Mouse (Mus musculus): ENCODE measurements around the gene C530025M09Rik. TPM values are rescaled to one million over a fixed set of nuclear protein-coding genes. Genes with fewer than 3 reads are reported as not detected.

The C530025M09Rik gene
- polyA plus RNA-seq (2017; shearing (Covaris generic)): not detected

DNA sequence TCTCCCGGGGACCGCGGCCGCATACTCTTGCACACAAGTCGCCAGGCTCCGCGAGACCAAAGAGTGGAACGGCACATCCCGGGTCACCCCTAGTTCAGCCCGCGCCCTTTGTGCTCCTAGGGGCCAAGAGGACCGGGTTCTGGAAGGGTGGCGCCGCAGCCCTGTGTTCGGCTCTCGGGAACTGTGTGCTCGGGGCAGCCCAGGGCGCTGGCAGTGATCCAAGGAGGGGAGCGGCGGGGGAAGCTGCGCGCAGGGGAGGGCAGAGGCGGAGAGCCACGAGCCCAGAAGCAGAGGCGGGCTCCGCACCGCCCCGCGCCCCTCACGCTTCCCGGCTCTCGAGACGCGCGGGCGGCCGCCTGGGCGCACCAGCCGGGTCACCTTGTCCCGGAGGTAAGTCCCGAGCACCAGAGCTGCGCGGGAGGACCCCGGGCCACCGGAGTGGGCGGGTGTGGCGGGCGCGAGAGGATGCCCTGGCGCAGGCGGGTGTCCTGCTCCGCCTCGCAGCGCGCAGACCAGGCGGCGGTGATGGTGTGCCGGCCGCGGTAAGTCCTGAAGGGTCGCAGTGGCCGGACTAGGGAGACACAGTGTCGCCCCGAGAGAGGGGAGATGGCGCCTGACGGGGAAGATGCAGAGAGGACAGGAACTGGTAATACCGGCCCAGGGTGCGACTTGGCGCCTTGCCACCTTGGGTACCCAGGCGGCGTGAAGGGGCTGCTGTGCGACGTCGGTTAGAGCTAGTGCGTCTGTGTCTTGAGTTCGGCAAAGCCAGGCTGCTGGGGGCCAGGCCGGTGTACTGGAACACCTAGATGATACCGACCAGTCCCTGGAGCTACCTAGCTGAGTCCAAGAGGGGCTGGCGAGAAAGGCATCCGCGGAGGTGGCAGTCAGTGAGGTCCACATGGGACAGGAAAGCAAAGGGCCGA, at the start of gene C530025M09Rik:
C530025M09Rik (minus strand) TSS at position 678 of the 923 bp plus-strand sequence.
- ATAC-seq: no peak

DNA sequence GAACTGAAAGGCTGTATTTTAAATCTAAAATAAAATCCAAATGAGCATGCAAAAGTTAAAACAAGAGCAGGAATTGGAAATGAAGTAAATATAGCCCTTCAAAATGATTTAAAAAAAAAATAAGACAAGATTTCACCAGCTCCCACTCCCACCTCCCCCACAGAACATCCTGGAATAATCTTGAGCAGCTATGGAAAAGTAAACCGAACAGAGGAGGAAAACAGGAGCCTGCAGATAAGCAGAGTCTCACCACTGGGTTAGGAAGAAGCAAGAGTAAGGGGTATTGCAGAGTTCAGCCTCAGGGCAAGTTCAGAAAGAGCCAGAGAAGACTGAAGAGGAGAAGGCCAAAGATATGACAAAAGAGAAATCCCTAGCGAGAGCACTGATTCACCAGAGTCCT, 46.9 kb upstream of the C530025M09Rik start:
- no peak for ATAC-seq

DNA sequence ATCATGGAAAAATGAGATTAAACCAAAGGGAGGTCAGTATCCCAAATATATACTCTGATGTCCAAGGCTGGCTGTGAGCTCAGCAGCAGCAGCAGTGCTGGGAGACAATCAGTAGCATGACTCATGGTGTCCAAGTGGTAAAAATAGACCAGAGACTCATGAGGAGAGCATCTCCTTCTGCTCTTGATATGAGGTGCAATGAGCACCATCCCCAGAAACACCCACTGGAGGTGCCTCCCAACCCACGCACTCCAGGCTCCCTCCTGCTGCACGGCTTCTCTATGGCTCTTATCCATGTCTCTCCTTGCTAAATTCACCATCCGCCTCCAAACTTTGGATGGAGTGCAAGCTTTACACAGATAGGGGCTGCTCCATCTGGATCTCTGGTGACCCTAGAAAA, 42.3 kb upstream of the C530025M09Rik start:
- no peak for ATAC-seq

DNA sequence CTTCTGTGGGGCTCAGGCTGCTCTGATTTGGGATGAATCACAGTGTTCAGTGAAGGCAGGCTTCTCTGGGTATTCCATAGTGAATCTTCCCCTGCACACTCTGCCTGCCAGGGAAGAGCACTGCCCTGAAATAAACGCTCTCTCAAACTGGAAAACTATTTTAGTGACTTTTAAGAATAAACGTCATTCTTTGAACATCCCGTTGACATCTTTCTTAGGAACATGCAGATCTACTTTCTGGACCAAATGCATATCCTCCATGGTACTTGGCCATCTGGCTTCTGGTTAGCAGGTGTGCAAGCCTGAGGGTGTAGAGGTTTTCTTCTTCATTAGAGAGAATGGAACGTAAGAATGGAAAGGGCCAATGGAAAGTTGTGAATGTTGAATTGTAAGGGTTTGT, 41.5 kb upstream of the C530025M09Rik start:
- ATAC-seq: no peak

DNA sequence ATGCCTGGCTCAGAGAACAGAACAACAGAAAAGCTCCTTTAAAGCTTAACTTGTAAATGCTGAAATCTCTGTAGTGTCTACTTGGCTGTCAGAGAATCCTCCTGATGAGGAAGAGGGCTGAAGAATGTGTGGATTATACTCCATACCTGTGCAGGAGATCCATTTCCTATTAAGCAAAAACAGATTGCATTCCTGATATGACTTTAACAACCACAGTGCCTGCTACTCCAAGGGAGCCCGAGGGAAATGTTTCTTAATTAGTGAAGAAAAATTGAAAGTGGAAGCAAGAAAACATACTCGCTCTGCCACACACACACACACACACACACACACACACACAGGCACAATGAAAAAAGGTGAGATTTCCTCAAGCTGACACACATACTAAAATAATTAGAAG, 39.5 kb upstream of the C530025M09Rik start:
- no peak for ATAC-seq

DNA sequence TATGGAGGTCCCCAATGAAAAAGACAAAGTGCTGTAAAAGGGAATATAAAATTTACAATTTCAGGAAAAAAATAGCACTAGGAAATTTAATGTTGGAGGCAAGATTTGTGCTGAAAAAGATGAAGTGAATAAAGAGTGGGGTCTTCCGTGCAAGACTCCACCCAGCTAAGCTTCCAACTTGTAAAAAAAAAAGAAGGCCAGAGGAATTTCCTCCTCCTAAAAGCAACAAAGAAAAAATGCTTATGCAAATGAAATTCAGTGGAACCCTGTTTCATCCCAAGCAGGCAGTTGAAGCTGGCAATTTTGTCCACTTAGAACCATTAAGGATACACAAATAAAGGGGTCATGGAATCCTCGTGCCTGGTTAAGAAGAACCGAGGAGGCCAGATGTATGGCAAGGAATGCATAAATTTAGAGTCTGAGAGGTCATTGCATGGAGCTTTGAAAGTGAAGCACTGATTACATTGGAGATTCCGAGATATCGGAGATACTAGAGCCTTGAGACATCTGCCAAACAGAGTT, 35.0 kb upstream of the C530025M09Rik start:
- no peak for ATAC-seq

DNA sequence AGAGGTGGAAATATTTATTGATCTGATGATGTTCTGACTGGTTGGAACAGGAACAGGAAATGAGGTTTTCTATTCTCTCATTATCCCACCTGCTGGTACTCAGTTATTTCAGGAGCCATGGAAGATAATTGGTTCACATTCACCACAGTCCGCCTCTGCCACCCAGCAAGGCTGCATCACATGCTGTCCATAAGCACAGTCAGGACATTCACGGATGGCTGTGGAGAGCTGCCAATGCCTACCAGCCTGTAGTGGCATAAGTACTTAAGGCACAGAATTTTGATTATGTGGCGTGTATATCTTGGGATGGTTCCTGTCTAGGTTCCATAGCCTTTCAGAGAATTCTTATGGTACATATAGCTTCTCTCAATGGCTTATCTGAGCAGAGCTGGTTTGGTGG, 30.0 kb upstream of the C530025M09Rik start:
- ATAC-seq: no peak

DNA sequence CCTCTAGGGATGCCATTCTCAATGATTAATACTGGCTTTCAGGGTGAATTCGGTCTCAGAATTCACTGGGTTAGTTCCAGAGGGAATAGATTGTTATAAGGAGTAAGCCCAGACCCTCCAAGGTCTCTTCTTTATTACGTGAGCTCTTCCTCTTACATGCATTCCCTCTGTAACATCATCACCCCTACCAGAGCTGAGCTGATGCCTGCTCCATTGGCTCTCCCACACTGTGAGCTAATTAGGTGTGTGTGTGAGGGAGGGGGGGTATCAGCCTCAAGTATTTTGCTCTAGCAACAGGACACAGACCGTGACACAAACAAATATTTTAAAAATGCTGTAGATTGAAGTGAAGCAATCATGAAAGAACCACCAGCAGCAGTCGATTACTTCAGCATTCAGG, 17.8 kb upstream of the C530025M09Rik start:
- no peak for ATAC-seq

DNA sequence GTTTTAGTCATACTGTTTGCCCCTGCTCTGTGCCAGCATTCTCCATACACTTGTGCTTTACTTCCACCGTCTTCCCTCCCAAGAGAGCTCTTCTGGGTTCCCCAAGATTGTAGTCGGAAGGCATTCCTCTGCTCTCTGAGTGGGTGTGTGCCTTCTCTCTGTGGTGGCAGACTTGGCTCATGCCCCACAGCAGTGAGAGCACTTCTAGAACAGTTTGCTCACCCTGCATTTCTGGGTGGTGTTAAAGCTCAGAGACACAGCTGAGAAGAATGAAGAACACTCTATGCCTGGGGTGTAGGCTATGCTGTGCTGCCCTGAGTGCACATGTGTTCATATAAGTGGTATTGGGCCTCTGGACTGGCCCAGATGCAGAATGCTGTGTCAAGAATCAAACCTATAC, 13.6 kb upstream of the C530025M09Rik start:
- ATAC-seq: no peak

DNA sequence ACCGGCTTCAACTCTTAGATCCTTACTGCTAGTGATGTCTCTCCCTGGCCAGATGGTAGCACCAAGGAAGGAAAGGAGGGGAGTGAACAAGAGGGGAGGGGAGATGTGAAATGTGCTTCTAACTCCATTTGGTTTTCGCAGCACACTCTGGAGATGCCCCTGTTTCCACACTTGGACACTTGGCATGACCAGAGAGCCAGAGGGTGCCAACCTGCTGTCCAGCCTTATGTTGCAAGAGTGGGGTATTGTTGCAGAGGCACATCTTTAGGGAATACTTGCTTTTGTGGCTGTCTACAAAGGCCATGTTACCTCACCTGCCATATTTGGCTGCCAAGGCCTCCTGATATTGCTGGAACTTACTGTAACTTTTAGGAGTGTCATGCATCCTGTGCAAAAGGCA, 8.7 kb upstream of the C530025M09Rik start:
- no peak for ATAC-seq

DNA sequence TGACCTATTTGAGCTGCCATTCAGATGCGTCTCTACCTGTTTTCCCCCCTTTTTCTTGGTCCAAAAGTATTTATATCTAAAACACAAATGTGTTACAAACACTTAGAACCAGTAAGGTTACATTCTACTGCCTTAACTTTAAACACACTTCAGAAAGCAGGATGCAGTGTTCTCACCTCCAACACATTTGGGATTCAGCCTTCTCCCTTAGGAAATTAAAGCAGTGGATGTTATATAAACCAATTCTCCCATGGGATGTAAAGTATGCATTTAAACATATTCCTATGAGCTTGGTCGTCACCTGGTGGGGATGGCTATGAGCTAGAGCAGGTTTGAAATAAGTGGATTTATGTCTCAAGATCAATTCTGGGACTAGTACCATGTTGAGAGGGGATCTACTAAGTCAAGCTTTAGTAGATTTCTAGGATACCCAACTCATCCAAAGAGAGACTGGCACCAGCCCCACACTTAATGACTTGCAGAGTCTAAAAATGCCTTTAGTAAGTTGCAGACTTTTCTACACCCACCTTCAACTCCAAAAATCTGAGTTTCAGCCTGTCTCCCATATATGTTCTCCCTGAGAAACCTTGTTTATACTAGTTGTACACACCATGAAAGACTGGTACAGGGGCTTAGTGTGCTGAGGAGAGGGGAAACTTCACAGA, 5.6 kb upstream of the C530025M09Rik start:
- no peak for ATAC-seq

DNA sequence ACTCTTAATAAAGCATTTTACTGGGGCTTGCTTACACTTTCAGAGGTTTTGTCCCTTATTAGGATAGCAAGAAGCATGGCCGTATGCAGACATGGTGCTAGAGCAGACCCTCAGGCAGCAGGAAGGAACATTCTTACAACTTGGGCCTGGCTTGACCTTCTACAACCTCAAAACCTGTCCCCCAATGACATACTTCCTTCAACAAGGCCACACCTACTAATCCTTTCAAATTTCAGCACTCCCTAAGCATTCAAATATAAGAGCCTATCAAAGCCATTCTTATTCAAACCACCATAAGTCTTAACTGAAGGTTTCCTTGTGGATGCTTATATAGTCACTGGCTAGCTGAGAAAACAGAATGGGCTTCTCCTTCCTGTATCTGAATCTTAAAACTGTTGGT, 4.1 kb upstream of the C530025M09Rik start:
- no peak for ATAC-seq

DNA sequence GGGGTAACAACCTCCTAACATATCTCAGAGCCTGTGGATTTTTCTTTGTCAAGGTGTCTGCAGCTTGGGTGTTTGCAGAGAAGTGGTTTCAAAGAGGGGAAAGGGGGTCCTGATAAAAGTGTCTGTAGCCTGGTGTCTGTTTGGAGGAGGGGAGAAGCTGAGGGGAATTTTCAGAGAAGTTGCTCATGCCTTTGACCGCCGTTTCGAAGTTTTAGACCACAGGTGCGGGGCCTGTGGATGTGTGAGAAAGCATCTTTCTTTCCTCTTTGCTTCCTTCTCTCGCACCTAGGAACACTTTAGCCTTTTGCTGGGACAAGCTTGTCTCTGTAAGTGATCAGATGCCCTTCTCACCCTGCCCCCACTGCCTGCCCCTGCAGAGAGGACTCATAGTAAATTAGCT, 1.3 kb upstream of the C530025M09Rik start:
- ATAC-seq: no peak

DNA sequence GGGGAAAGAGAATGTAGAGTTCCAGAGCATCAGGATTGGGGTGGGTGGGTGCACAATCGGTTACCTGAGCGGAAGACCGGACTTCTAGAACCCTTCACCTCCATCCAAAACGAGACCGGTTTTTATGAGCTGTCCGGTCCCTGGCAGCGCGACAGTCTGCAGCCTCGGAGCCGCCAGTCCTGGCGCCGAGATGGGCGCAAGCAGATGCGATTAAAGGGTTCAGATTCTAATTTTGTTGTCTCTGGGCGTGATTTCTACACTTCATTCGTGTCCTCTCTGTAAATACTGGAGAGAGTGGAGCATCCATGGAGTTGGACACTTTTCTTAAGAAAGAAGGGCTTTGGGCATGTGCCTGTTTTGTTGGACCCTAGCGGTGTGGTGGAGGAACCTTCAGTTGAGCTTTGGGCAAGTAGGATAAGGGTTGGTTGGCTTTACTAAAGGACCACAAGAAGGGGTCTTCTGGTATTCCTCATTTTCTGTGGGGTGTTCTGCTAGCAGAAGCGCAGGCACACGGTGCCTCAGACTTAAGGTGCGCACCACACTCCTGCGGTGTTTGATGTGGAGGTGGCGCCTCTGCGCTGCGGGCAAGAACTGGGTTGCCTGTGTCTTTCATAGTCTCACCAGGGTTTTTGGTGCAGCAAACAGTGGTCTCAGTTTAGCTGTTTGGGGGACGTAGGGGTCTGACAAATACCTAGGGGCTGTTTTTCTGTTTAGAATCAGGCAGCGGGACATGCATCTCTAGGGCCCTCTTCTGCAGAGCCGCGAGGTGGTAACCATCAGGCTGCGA, 639 bp upstream of the C530025M09Rik start:
- ATAC-seq: no peak

DNA sequence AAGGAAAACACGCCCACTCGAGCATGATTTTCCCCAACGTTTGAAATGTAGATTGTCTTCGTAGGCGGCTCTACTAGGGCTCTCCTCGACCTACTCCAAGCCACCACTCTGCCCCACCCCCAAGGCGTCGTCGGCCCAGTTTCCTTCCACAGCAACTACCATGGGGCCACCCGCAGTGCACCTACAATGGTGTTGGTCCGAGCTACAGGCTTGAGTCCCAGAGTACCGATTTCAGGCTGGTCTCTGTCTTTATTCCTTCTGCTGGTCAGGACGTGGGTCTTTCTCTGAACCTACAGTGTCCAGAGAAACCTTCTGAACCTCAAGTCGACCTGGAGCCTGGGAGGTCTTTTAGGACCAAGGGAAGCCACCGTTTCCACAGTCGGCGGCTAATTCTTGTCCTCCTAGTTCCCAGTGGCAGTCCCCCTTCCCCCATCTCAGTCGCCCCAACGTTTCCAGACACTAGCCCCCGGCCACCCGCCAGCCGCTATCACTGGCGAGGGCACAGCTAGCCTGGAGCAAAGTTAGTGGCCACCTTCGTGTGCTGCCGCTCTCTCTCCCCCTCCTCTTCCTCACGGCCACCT, 968 bp downstream of the C530025M09Rik start:
- no peak for ATAC-seq

DNA sequence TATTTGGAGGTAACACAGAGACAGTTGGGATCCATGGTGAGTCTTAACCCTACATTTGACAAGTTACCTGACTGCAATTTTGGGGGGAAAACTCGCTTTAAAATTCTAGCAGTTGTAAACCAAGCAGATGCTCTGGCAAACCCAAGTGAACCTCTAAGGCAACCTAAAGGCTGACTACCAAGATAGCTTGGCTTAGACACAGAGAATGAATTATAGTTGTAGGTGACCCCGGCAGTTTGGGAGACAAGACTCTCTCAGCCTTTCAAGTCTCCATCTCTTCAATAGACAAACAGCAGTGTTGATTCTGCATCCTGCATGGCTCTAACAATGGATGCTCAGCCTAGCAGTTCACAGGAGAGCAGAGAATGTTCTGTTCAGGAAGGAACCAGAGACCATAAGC, 2.1 kb downstream of the C530025M09Rik start, which contains the start of gene Syndig1:
Syndig1 (plus strand) TSS at position 301 of the 400 bp plus-strand sequence.
- ATAC-seq: no peak

DNA sequence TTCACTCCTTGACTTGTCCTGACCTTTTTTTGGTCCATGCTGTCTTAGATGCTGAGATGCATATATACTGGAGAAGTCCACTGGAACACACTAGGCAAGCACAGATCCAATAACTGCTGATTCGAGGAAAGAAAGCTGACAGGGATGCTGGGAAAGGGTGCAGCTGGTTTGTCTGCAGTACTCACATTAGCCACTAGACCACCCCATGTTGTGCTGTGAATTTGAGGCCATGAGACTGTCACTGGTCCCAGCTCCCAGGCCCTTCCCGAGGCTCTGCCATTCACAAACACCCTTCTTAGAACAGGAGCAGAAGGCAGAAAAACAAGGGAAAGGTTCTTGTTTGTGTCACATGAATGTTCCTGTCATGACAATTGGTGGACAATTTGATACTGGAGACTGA, 10.8 kb downstream of the C530025M09Rik start:
- ATAC-seq: no peak

DNA sequence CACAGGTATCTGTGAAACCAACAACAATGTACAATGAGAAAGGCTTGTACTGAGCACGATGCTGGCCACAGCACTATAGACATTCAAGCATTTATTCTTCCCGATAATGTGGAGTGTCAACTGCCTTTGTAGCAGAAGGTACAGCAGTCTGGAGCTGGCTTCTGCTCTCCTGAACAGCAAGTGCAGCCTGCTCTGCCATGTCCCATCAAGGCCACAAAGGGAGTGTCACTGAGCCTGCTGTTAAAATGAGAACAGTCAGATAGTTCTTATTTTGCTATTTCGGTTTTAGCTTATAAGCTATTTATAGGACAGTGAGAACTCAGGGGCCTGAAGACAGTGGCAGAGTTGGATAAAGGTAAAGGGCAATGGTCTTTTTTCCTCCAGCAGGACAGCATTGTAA, 11.3 kb downstream of the C530025M09Rik start:
- no peak for ATAC-seq

DNA sequence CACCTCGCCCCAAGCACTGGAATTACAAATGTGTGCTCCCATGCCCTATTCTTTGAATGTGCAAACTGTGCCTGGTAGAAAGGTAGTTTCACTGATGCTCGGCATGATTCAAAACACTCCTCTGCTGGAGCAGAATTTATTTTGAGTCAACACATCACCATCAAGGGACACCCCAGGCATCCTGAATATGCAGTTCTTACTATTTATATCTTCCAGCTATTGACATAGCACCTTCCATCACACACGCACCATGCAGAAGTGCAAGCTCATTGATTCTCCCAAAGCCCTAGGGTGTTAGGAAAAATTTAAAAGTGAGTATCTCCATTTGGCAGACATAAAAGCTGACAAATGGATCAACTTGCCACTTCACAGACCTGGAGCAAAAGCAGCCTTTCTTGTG, 12.6 kb downstream of the C530025M09Rik start:
- no peak for ATAC-seq

DNA sequence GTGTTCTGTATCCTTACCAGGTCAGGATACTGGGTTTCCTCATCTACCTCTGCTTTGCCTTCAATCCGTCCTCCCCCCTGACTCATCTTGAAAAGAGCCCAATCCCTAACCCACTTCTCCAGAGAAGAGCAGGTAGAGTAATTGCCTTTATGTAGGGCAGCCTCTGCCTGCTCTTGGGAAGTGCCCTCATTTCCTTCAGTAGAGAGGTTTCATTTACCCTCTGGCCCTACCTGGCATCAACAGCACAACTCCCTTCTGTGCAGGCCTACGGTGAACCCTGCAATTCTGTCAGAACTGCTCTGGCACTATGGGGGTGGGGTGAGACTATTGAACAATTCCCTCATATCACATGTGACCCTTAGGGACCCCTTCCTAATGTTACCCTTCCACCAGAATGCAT, 18.1 kb downstream of the C530025M09Rik start:
- no peak for ATAC-seq

DNA sequence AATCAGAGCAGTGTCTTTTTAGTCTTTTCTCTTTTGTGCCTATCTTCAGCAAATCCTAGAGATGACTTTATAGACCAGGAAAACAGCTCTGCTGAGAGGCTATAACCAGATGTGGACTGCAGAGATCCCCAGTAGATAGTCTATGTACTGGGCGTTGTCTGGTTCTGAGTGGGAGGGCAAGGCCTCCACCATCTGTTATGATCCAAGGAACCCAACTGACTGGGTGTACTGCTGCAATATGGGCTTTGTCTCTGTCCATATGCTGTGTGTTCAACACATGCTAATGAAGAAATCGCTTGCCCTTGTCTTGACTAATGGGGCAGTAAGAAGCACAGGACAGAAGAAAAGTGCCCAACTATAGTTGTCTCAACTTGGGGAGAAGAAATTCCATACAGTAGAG, 25.8 kb downstream of the C530025M09Rik start:
- no peak for ATAC-seq

DNA sequence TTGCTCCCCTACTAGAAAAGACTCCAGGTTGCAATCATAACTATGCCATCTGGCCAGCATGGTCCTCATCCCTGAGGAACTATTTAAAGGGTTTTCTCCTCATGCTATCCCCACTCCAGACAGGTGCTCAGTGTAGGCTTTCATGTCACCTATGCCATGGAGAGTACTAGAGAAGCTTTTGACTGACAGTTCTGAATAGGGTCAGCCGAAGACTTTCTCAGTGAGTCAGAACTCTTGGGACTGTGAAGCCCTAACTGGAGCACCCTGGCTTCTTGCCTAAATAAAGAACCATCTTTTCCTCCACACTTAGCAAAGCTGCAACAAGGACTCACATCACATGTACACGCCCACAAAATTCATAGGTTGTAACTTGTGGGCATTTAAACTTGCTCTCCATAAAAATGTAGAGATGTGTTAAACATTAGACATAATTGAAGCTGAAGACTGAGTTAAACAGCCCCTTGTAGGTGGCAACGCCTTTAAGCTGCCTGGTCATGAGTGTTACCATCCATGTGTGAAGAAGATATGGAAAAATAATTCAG, 26.3 kb downstream of the C530025M09Rik start:
- no peak for ATAC-seq

Measured in CD4-positive, CD25-positive, alpha-beta regulatory T cell, adult 4 months (primary cell).